Mouse (Mus musculus) limb, embryonic 13.5 days (tissue): ENCODE data around the gene Noct. TPM values are rescaled to one million over a fixed set of nuclear protein-coding genes. Genes with fewer than 3 reads are reported as not detected.
A peak's percentile ranks its signal among the peaks of the same experiment; 100 is the strongest.
"Not testable (repeated sequence)": the region's sequence is repeated elsewhere in the genome, so short reads cannot be mapped to it uniquely, and the experiment has no call there.

Source experiments
- ATAC-seq: fragments of 200-750 bp; cut with Nextera tagmentation; 2 replicates; pipeline ENCODE4 v1.8.0; 2017; ENCODE audit warnings: low read depth, moderate number of reproducible peaks, moderate TSS enrichment; ENCODE audit not compliant: low FRiP score
- H3K27ac ChIP-seq: fragments of 300-500 bp; sonication (generic); 2 replicates; pipeline ENCODE4 v1.5.1; 2015; ENCODE audit warnings: inconsistent platforms, mild to moderate bottlenecking, moderate library complexity
- H3K27me3 ChIP-seq: fragments of 300-500 bp; sonication (generic); 2 replicates; pipeline ENCODE4 v1.6.1; 2015; ENCODE audit warnings: mild to moderate bottlenecking, inconsistent platforms
- H3K36me3 ChIP-seq: fragments of 300-500 bp; sonication (generic); 2 replicates; pipeline ENCODE4 v1.6.1; 2015; ENCODE audit warnings: inconsistent platforms, mild to moderate bottlenecking, moderate library complexity
- H3K4me1 ChIP-seq: fragments of 300-500 bp; sonication (generic); 2 replicates; pipeline ENCODE4 v1.6.1; 2015; ENCODE audit warnings: inconsistent platforms
- H3K4me2 ChIP-seq: fragments of 300-500 bp; sonication (generic); replicated peaks from 2 replicates; pipeline ENCODE4 v1.6.1; 2015; ENCODE audit warnings: inconsistent platforms, mild to moderate bottlenecking, moderate library complexity
- H3K4me3 ChIP-seq: fragments of 300-500 bp; sonication (generic); 2 replicates; pipeline ENCODE4 v1.5.1; 2015; ENCODE audit warnings: moderate library complexity, mild to moderate bottlenecking, inconsistent platforms
- H3K9ac ChIP-seq: fragments of 300-500 bp; sonication (generic); 2 replicates; pipeline ENCODE4 v1.6.1; 2015; ENCODE audit warnings: mild to moderate bottlenecking, inconsistent platforms
- H3K9me3 ChIP-seq: fragments of 300-500 bp; sonication (generic); 2 replicates; pipeline ENCODE4 v1.6.1; 2016; ENCODE audit warnings: inconsistent platforms
- WGBS: fragments of 180-500 bp; shearing (Covaris S2); methylation state at CpG from one replicate; pipeline ENCODE4 v1.1.7; 2015; 5-methylcytosine and 5-hydroxymethylcytosine counted together
- polyA plus RNA-seq: library from polyadenylated mRNA; unstranded; fragments of >200 nt; fragmentation: Nextera tagmentation; extraction: Ambion mirVana; gene quantifications from 2 replicates; pipeline ENCODE4 v1.2.1, GENCODE M21; 2015

Noct gene
- polyA plus RNA-seq, 1 experiment from 2014 or later: 10.0 TPM

- Histone ChIP-seq H3K4me1 (peaks cover 19% of the 10 kb centered on the region), H3K27ac (no peak overlapping the region), H3K36me3 (no peaks in the 10 kb centered on the region), H3K4me3 (no peak overlapping the region), H3K9me3 (no peaks in the 10 kb centered on the region), H3K27me3 (no peaks in the 10 kb centered on the region), H3K9ac (no peak overlapping the region), H3K4me2 (no peak overlapping the region)
- 90% methylated on average over 7 of the region's 7 CpGs for WGBS
- ATAC-seq: no peak
These were observed 14.5 kb upstream of the Noct start for GRCm38 (mm10) chr3:51209503-51210314.

- ATAC-seq: no peak
These were observed 13.8 kb upstream of the Noct start for GRCm38 (mm10) chr3:51210485-51210884.

GRCm38 (mm10) chr3:51213111-51213510, 11.1 kb upstream of the Noct start:
- 96% methylated on average over 3 of the region's 3 CpGs for WGBS

More at GRCm38 (mm10) chr3:51210485-51210884, 13.8 kb upstream of the Noct start:
- Histone ChIP-seq H3K27ac (no peak overlapping the region), H3K9ac (no peak overlapping the region), H3K4me3 (no peak overlapping the region), H3K9me3 (no peaks in the 10 kb centered on the region), H3K4me1 (peaks cover 19% of the 10 kb centered on the region), H3K36me3 (no peaks in the 10 kb centered on the region), H3K4me2 (no peak overlapping the region), H3K27me3 (no peaks in the 10 kb centered on the region)
- 85% methylated on average over 3 of the region's 3 CpGs for WGBS

GRCm38 (mm10) chr3:51215681-51216080, 8.6 kb upstream of the Noct start:
- no peak overlapping the region for H3K27ac ChIP-seq
- no peak for ATAC-seq
- WGBS: 93% methylated on average over 6 of the region's 6 CpGs
- no peaks in the 10 kb centered on the region for H3K4me1 ChIP-seq
- H3K36me3 ChIP-seq: no peaks in the 10 kb centered on the region
- no peaks in the 10 kb centered on the region for H3K9me3 ChIP-seq
- H3K4me3 ChIP-seq: no peak overlapping the region
- H3K4me2 ChIP-seq: no peak overlapping the region
- H3K27me3 ChIP-seq: no peaks in the 10 kb centered on the region
- H3K9ac ChIP-seq: no peak overlapping the region

More at GRCm38 (mm10) chr3:51213111-51213510, 11.1 kb upstream of the Noct start:
- Histone ChIP-seq H3K4me1 (no peaks in the 10 kb centered on the region), H3K4me2 (no peak overlapping the region), H3K27ac (no peak overlapping the region), H3K36me3 (no peaks in the 10 kb centered on the region), H3K4me3 (no peak overlapping the region), H3K9ac (no peak overlapping the region), H3K9me3 (no peaks in the 10 kb centered on the region), H3K27me3 (no peaks in the 10 kb centered on the region)
- ATAC-seq: no peak

GRCm38 (mm10) chr3:51216351-51216750, 7.9 kb upstream of the Noct start:
- not testable (repeated sequence) for H3K4me2 ChIP-seq, H3K27ac ChIP-seq, H3K4me1 ChIP-seq, H3K9me3 ChIP-seq, H3K9ac ChIP-seq, H3K36me3 ChIP-seq, ATAC-seq, H3K4me3 ChIP-seq, H3K27me3 ChIP-seq
- 79% methylated on average over 6 of the region's 10 CpGs for WGBS

- not testable (repeated sequence) for H3K27me3 ChIP-seq, H3K27ac ChIP-seq, H3K9ac ChIP-seq, H3K36me3 ChIP-seq, H3K4me2 ChIP-seq, ATAC-seq, H3K4me3 ChIP-seq, H3K4me1 ChIP-seq, H3K9me3 ChIP-seq
- 91% methylated on average over 6 of the region's 6 CpGs for WGBS
These were observed 5.9 kb upstream of the Noct start for GRCm38 (mm10) chr3:51218385-51218784.

GRCm38 (mm10) chr3:51219213-51219612, 5.0 kb upstream of the Noct start:
- ATAC-seq: 0 out of 2 replicates have a peak, but pooled peaks have one; percentile 29
- WGBS: 71% methylated on average over 5 of the region's 5 CpGs
- H3K27ac ChIP-seq: no peak overlapping the region
- H3K36me3 ChIP-seq: no peaks in the 10 kb centered on the region
- H3K9me3 ChIP-seq: no peaks in the 10 kb centered on the region
- H3K4me2 ChIP-seq: no peak overlapping the region
- H3K9ac ChIP-seq: no peak overlapping the region
- peaks cover 6% of the 10 kb centered on the region for H3K27me3 ChIP-seq
- H3K4me1 ChIP-seq: peaks cover 13% of the 10 kb centered on the region
- H3K4me3 ChIP-seq: no peak overlapping the region

GRCm38 (mm10) chr3:51220846-51221245, 3.4 kb upstream of the Noct start:
- no peak for ATAC-seq
- WGBS: 46% methylated on average over 4 of the region's 4 CpGs

GRCm38 (mm10) chr3:51221847-51222246, 2.4 kb upstream of the Noct start:
- Histone ChIP-seq H3K9ac (no peak overlapping the region), H3K36me3 (no peaks in the 10 kb centered on the region), H3K4me3 (no peak overlapping the region), H3K9me3 (no peaks in the 10 kb centered on the region), H3K27me3 (peaks cover 6% of the 10 kb centered on the region), H3K4me1 (peaks cover 27% of the 10 kb centered on the region), H3K4me2 (no peak overlapping the region), H3K27ac (no peak overlapping the region)
- ATAC-seq: no peak
- WGBS: 59% methylated on average over 8 of the region's 8 CpGs

More at GRCm38 (mm10) chr3:51220846-51221245, 3.4 kb upstream of the Noct start:
- Histone ChIP-seq H3K4me1 (peaks cover 18% of the 10 kb centered on the region), H3K4me3 (no peak overlapping the region), H3K27ac (no peak overlapping the region), H3K27me3 (peaks cover 6% of the 10 kb centered on the region), H3K36me3 (no peaks in the 10 kb centered on the region), H3K9ac (no peak overlapping the region), H3K4me2 (no peak overlapping the region), H3K9me3 (no peaks in the 10 kb centered on the region)

- Histone ChIP-seq H3K4me3 (no peak overlapping the region), H3K36me3 (no peaks in the 10 kb centered on the region), H3K27me3 (peaks cover 6% of the 10 kb centered on the region), H3K4me1 (peaks cover 28% of the 10 kb centered on the region), H3K9me3 (no peaks in the 10 kb centered on the region), H3K9ac (no peak overlapping the region), H3K4me2 (no peak overlapping the region), H3K27ac (no peak overlapping the region)
- no peak for ATAC-seq
- 88% methylated on average over 6 of the region's 6 CpGs for WGBS
These were observed 1.9 kb upstream of the Noct start for GRCm38 (mm10) chr3:51222302-51222701.

- WGBS: 48% methylated on average over 10 of the region's 10 CpGs
- Histone ChIP-seq H3K4me3 (no peak overlapping the region), H3K9ac (no peak overlapping the region), H3K9me3 (no peaks in the 10 kb centered on the region), H3K27me3 (peaks cover 6% of the 10 kb centered on the region), H3K36me3 (no peaks in the 10 kb centered on the region), H3K27ac (no peak overlapping the region), H3K4me1 (peaks cover 28% of the 10 kb centered on the region), H3K4me2 (no peak overlapping the region)
- no peak for ATAC-seq
These were observed 1.3 kb upstream of the Noct start for GRCm38 (mm10) chr3:51222834-51223460.

- H3K9ac ChIP-seq: no peak overlapping the region
- H3K36me3 ChIP-seq: no peaks in the 10 kb centered on the region
- 14% methylated on average over 5 of the region's 5 CpGs for WGBS
- H3K4me3 ChIP-seq: peak overlapping the region; percentile 95; the same call in 1 of the 2 replicates
- peak overlapping the region; percentile 79 for H3K4me2 ChIP-seq
- no peaks in the 10 kb centered on the region for H3K9me3 ChIP-seq
- peaks cover 28% of the 10 kb centered on the region for H3K4me1 ChIP-seq
- peaks cover 6% of the 10 kb centered on the region for H3K27me3 ChIP-seq
- no peak overlapping the region for H3K27ac ChIP-seq
- no peak for ATAC-seq
These were observed 691 bp upstream of the Noct start for GRCm38 (mm10) chr3:51223556-51223955.
